Mouse (Mus musculus) bone marrow macrophage, adult 2 months (primary cell): Measurements from ENCODE around the gene Podn. TPM values are rescaled to one million over a fixed set of nuclear protein-coding genes. Genes with fewer than 3 reads are reported as not detected.

Source experiments
- H3K27ac ChIP-seq: 2 replicates; pipeline ENCODE4 v1.5.1; 2012; ENCODE audit warnings: low read depth, low read length; ENCODE audit not compliant: insufficient read depth
- H3K4me1 ChIP-seq: 2 replicates; pipeline ENCODE4 v1.6.1; 2012; ENCODE audit warnings: low read length; ENCODE audit not compliant: control insufficient read depth, insufficient read depth
- H3K4me3 ChIP-seq: 2 replicates; pipeline ENCODE4 v1.5.1; 2012; ENCODE audit warnings: mild to moderate bottlenecking, low read length, moderate library complexity; ENCODE audit not compliant: insufficient read depth
- CTCF ChIP-seq: IDR thresholded peaks from 2 replicates; pipeline ENCODE4 v1.5.1; 2012; ENCODE audit warnings: low read depth, mild to moderate bottlenecking, low read length, moderate library complexity
- POLR2A ChIP-seq: IDR thresholded peaks from 2 replicates; pipeline ENCODE4 v1.6.1; 2012; ENCODE audit warnings: mild to moderate bottlenecking, low read depth, low read length, borderline replicate concordance
- polyA plus RNA-seq: library from polyadenylated mRNA; stranded (reverse); fragments of >200 nt; gene quantifications from 2 replicates; pipeline ENCODE4 v1.2.4, GENCODE M21; 2012; ENCODE audit not compliant: missing spikeins, insufficient read depth, insufficient read length

The Podn gene
- polyA plus RNA-seq, 1 experiment = not detected

GRCm38 (mm10) chr4:108026193-108026592 is 70.1 kb downstream of the Podn start:
- TF ChIP-seq POLR2A = no peak
- no peak for TF ChIP-seq CTCF
- H3K27ac ChIP-seq = no peak overlapping the region
- no peak overlapping the region for H3K4me3 ChIP-seq
- no peaks in the 10 kb centered on the region for H3K4me1 ChIP-seq

- Histone ChIP-seq H3K27ac (no peak overlapping the region), H3K4me1 (no peaks in the 10 kb centered on the region), H3K4me3 (no peak overlapping the region)
- TF ChIP-seq POLR2A = no peak
Measured at GRCm38 (mm10) chr4:108025269-108025668, 71.0 kb downstream of the Podn start.

GRCm38 (mm10) chr4:108024641-108025040 is 71.6 kb downstream of the Podn start:
- Histone ChIP-seq H3K27ac (no peak overlapping the region), H3K4me1 (no peaks in the 10 kb centered on the region), H3K4me3 (no peak overlapping the region)
- TF ChIP-seq CTCF = no peak
- TF ChIP-seq POLR2A = no peak

- H3K4me3 ChIP-seq = no peak overlapping the region
- no peak overlapping the region for H3K27ac ChIP-seq
- no peak for TF ChIP-seq CTCF
- no peak for TF ChIP-seq POLR2A
- H3K4me1 ChIP-seq = no peaks in the 10 kb centered on the region
Measured at GRCm38 (mm10) chr4:108023186-108023585, 73.1 kb downstream of the Podn start.

- Histone ChIP-seq H3K4me3 (no peak overlapping the region), H3K4me1 (no peaks in the 10 kb centered on the region), H3K27ac (no peak overlapping the region)
- no peak for TF ChIP-seq POLR2A
- no peak for TF ChIP-seq CTCF
Measured at GRCm38 (mm10) chr4:108020178-108020577, 76.1 kb downstream of the Podn start.

GRCm38 (mm10) chr4:108018961-108019921 is 77.0 kb downstream of the Podn start:
- no peak overlapping the region for H3K27ac ChIP-seq

GRCm38 (mm10) chr4:108018241-108018923 is 77.9 kb downstream of the Podn start:
- no peak for TF ChIP-seq POLR2A
- no peak for TF ChIP-seq CTCF
- Histone ChIP-seq H3K27ac (no peak overlapping the region), H3K4me3 (no peak overlapping the region), H3K4me1 (no peaks in the 10 kb centered on the region)

More at GRCm38 (mm10) chr4:108018961-108019921, 77.0 kb downstream of the Podn start:
- no peak overlapping the region for H3K4me3 ChIP-seq
- no peaks in the 10 kb centered on the region for H3K4me1 ChIP-seq
- TF ChIP-seq CTCF = no peak
- no peak for TF ChIP-seq POLR2A

GRCm38 (mm10) chr4:108017839-108018238 is 78.4 kb downstream of the Podn start:
- Histone ChIP-seq H3K27ac (no peak overlapping the region), H3K4me3 (no peak overlapping the region), H3K4me1 (no peaks in the 10 kb centered on the region)
- TF ChIP-seq POLR2A = no peak
- no peak for TF ChIP-seq CTCF

- Histone ChIP-seq H3K27ac (no peak overlapping the region), H3K4me3 (no peak overlapping the region), H3K4me1 (no peaks in the 10 kb centered on the region)
- no peak for TF ChIP-seq POLR2A
- TF ChIP-seq CTCF = no peak
Measured at GRCm38 (mm10) chr4:108016321-108016720, 79.9 kb downstream of the Podn start.
